Mouse (Mus musculus): Measurements from ENCODE around the gene C530008M17Rik.

C530008M17Rik gene

GRCm38 (mm10) chr5:76773492-76774158 lies 117.3 kb downstream of the C530008M17Rik start:
- no peak for DNase-seq (ENCODE audit: low read depth)

- peak; percentile 32 for DNase-seq (ENCODE audit: low read depth)
Observed at GRCm38 (mm10) chr5:76779094-76779615, 122.8 kb downstream of the C530008M17Rik start.

GRCm38 (mm10) chr5:76781943-76782342 lies 125.6 kb downstream of the C530008M17Rik start:
- DNase-seq (ENCODE audit: low read depth): no peak

- DNase-seq (ENCODE audit: low read depth): no peak
Observed at GRCm38 (mm10) chr5:76782414-76783103, 126.2 kb downstream of the C530008M17Rik start.

- DNase-seq (ENCODE audit: low read depth): no peak
Observed at GRCm38 (mm10) chr5:76783104-76783441, 126.8 kb downstream of the C530008M17Rik start.

DNA sequence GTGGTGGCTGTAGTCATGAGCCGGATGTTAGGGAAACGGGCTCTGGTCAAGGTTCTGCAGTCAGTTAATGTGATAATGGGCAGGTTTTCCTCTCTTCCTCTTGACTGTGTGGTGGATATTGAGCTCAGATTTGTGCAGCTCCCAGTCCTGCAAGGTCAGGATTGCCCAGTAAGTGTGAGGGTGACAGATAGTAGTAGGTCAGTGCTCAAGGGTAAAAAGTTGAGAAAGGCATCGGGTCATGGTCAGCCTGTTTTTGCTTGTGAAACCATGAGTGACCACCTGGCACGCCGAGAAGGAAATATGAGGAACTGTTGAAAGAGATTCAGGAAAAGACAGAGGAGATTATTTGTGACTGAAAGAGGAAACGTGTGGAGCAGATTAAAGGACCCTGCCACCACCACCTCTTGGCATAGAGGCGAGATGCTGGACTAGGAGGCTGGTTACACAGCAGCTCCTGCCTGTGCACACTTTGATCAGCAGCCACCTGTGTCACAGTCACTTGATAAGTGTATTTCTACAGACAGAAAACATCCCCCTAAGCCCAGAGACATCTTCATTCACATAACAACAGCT lies 127.9 kb downstream of the C530008M17Rik start:
- DNase-seq (ENCODE audit: low read depth): no peak

- DNase-seq (ENCODE audit: low read depth): no peak
Observed at GRCm38 (mm10) chr5:76785013-76785412, 128.7 kb downstream of the C530008M17Rik start.

DNA sequence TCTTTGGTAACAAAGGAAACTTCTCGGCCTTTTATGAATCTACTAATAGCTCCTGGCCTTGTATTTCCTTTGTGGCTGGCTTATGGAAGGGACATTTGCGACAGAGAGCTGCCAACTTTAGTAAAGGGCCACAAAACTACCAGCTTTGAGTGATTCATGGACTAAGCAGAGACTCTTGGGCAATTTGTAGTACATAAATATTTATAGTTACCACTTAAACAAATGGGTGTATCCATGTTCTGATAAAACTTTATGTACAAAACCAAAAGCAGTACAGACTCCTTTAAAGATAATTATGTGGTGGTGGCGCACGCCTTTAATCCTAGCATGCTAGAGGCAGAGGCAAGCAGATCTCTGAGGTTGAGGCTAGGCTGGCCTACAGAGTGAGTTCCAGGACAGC lies 133.6 kb downstream of the C530008M17Rik start:
- no peak for DNase-seq (ENCODE audit: low read depth)

- no peak for DNase-seq (ENCODE audit: low read depth)
Observed at GRCm38 (mm10) chr5:76791280-76791679, 135.0 kb downstream of the C530008M17Rik start.

DNA sequence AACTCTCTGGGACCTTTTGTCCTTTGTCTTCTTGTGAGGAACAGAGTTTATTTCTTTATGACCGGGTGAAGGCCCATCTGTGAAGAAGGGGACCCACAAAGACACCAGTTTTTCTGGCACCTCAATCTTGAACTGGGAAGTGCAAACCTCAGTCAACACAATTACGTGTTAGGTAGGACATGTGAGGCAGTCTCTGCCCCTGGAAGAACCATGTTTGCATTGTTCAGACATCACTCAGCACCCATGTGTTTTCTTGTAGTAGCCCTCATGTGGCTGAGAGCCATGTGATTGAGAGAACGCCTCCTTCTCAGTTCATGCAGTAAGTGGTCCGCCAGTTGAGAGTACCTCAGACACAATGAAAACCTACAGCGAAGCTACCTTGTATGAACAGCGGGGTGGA lies 136.4 kb downstream of the C530008M17Rik start:
- DNase-seq (ENCODE audit: low read depth): no peak

DNA sequence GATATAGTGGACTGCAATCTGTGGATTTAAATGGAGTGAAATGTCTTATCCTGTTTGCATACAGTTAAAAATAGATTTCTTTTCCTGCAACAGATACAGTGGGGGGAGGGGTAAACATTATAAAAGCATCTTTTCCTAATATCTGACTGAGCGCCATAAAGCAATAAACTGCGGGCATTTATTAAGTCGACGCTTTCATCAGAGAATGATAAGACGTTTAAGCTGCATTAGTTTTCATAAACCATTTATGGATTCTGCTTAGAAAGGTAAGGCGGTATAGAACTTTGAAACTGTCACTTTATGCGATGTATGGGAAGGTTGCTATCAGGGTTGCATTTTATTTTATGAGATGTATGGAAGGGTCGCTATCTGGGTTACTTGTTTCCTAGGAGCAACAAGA lies 141.7 kb downstream of the C530008M17Rik start:
- no peak for DNase-seq (ENCODE audit: low read depth)

DNA sequence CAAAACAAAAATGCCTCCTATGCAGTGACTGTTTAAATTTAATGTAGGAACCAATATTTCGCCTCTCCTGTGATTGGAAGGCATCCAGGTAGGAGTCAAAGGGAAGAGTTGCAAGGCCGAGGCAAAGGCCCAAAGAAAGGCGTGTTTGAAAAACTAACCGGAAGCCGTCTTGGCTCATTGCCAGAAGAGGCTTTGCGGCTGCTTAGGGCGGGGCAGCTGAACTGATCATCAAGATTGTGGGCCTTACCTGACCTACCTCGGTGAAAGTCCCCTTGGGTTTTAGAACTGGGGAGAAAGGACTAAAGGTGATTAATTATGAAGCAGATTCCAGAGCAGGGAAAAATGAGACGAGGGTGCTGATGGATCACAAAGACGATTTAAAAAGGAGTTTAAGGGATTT lies 143.2 kb downstream of the C530008M17Rik start:
- no peak for DNase-seq (ENCODE audit: low read depth)

DNA sequence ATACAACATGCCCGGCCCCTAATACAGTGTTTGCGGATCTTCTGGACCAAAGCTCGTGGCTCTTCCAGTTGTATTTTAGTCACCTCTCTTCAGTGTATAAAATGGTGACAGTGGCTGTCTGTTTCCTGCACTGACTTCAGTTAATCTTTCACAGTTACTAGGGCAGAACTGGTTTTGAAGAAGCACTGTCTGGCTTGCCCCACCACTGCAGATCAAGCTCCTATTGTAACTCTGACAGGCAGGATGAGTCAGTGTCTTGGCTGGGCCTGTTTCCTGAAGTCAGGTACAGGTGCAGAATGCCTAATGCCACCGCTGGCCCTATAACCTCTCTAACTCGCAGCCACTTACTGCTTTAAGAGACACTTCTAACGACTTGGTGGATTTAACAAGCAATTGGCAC lies 152.7 kb downstream of the C530008M17Rik start:
- DNase-seq (ENCODE audit: low read depth): no peak

- no peak for DNase-seq (ENCODE audit: low read depth)
Observed at GRCm38 (mm10) chr5:76815035-76815434, 158.7 kb downstream of the C530008M17Rik start.

DNA sequence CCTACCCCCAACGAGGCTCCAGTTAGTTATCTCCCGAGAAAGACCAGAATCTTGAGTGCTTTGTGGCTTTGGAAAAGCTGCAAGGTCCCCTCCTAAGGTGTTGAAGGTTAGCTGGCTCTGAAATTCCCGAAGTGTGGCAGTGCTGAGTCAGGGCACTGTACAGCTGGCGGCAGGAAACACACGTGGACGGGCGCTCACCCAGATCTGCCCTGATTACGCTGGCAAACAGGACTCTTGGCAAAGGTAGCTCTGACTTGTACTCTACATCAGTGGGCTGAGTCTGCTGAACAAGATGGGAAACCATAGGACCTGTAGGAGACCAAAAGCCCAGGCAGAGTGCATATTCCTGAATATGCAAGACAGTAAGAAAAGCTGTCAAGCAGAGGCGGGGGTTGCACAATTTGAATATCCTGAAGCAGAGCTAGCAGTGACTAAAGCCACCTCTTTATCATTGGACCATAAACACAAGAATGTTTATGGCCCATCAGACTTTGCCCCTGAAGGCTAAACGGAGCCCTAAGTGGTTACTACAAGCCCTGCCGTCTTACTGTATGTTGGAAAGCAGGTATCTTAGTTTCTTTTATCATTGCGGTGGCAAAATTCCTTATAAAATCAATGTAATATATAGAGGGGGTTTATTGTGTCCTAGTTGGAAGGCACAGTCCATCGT lies 159.6 kb downstream of the C530008M17Rik start:
- no peak for DNase-seq (ENCODE audit: low read depth)

DNA sequence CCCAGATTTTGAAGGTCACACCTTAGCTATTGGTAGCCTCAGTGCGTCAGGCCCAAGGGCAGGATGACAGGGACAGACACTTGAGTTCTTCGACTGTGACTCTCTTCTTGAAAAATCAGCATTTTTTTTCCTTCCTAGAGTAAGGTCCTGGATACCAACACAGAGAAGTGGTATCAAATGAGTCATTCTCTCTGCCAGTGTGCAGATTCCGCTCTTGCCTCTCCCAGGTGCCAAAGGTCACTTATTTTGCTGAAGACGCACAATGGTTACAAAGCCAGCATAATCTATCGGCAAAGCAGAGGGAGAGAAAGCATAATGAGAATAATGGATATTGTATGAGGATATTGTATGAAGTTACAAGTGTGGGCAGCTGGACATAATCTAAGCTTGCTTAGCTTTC lies 160.4 kb downstream of the C530008M17Rik start:
- DNase-seq (ENCODE audit: low read depth): no peak

DNA sequence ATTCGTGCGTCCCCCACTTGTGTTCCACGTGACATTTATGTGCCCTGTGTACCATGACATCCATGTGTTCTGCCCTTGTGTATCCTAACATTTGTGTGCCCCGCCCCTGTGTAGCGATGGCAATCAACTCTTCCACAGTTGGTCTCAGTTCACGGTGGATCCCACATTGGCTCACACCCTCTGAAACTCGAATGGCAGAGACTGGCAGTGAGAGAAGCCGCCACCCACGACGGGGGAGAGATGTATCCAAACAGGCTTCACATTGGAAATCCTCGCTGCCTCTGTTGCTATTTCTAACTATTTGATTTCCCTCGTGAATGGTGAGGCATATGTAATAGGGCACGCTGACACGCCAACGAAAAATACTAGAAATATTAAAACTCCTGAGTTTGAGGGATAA lies 161.4 kb downstream of the C530008M17Rik start:
- DNase-seq (ENCODE audit: low read depth): no peak

DNA sequence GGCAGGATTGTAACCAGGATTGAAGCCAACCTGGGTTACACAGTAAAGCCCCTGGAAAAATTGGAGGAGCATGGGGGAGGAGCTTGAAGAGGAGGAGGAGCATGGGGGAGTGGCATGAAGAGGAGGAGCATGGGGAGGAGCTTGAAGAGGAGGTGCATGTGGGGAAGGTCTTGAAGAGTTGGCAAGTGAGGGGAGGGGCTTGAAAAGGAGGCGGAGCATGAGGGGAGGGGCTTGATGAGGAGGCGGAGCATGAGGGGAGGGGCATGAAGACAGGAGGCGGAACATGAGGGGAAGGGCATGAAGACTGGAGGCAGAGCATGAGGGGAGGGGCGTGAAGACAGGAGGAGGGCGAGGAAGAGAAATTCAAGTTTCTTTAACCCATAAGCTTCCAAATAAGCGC lies 162.5 kb downstream of the C530008M17Rik start:
- no peak for DNase-seq (ENCODE audit: low read depth)

GRCm38 (mm10) chr5:76822097-76822496 lies 165.8 kb downstream of the C530008M17Rik start:
- no peak for DNase-seq (ENCODE audit: low read depth)

GRCm38 (mm10) chr5:76828527-76829240 lies 172.4 kb downstream of the C530008M17Rik start:
- DNase-seq (ENCODE audit: low read depth): no peak

DNA sequence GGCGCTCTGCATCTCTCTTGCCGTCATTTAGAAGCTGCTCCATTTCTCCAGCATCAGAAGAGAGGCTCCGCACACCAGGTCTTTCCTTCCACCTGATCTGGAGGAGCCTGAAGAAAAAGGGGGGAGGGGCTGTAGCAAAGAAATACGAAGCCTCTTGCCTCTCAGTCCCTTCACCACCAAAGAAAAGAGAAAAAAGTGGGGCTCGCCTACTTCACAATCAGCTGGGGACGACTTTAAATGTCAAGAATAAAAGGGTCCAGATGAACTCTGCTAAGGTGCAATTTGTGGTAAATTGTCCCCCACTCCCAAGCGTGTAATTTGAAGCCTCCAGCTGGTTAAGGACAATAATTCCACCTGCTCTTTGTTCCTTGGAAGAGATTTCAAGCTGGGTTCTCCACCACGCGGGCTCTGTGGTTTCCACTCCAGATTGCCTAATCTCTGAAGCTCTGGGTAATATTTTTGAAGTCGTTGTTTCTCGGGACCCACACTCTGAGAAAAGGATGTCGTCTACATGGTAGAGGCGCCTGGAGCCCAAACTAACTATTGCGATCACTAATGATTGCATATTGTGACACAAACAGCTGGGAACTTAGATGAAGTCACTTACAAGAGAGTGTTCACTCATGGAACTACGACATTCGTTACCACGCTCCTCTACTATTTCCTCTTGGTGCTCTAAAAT lies 176.4 kb downstream of the C530008M17Rik start:
- no peak for DNase-seq (ENCODE audit: low read depth)
